Mouse (Mus musculus): ENCODE results near the gene Mrpl16. TPM values are rescaled to one million over a fixed set of nuclear protein-coding genes. Genes with fewer than 3 reads are reported as not detected.
A peak's percentile ranks its signal among the peaks of the same experiment; 100 is the strongest.

Gene Mrpl16
- polyA plus RNA-seq, 1 experiment from 2014 or later = 46.0 TPM

- 91% methylated on average over 5 of the region's 5 CpGs for WGBS
- peak overlapping the region; percentile 65 for H3K4me3 ChIP-seq
- H3K9ac ChIP-seq = no peak overlapping the region
- no peak overlapping the region for H3K27ac ChIP-seq
- ATAC-seq (ENCODE audit: low FRiP score, low read depth) = no peak
- H3K27me3 ChIP-seq = no peaks in the 10 kb centered on the region
- H3K9me3 ChIP-seq = no peaks in the 10 kb centered on the region
- H3K4me1 ChIP-seq = peaks cover 8% of the 10 kb centered on the region
- H3K36me3 ChIP-seq = peaks cover 19% of the 10 kb centered on the region
- peak overlapping the region; percentile 74 for H3K4me2 ChIP-seq (replicated peaks)
These were observed 802 bp upstream of the Mrpl16 start for GRCm38 (mm10) chr19:11769257-11769920.

GRCm38 (mm10) chr19:11777191-11777865 is 7.1 kb downstream of the Mrpl16 start:
- no peak for ATAC-seq (ENCODE audit: low FRiP score, low read depth)
- H3K27ac ChIP-seq = no peak overlapping the region
- no peak overlapping the region for H3K4me2 ChIP-seq (replicated peaks)
- no peaks in the 10 kb centered on the region for H3K9me3 ChIP-seq
- 65% methylated on average over 7 of the region's 7 CpGs for WGBS
- H3K4me1 ChIP-seq = no peaks in the 10 kb centered on the region
- H3K36me3 ChIP-seq = peaks cover 43% of the 10 kb centered on the region
- H3K27me3 ChIP-seq = no peaks in the 10 kb centered on the region
- H3K9ac ChIP-seq = no peak overlapping the region
- no peak overlapping the region for H3K4me3 ChIP-seq

- 88% methylated on average over 14 of the region's 14 CpGs for WGBS
- H3K4me3 ChIP-seq = no peak overlapping the region
- no peak overlapping the region for H3K27ac ChIP-seq
- no peaks in the 10 kb centered on the region for H3K4me1 ChIP-seq
- no peak overlapping the region for H3K9ac ChIP-seq
- H3K9me3 ChIP-seq = no peaks in the 10 kb centered on the region
- H3K36me3 ChIP-seq = no peaks in the 10 kb centered on the region
- no peaks in the 10 kb centered on the region for H3K27me3 ChIP-seq
- H3K4me2 ChIP-seq (replicated peaks) = no peak overlapping the region
- no peak for ATAC-seq (ENCODE audit: low FRiP score, low read depth)
These were observed 15.4 kb downstream of the Mrpl16 start for GRCm38 (mm10) chr19:11785409-11786154.

GRCm38 (mm10) chr19:11787826-11788225 is 17.6 kb downstream of the Mrpl16 start:
- Histone ChIP-seq H3K9ac (no peak overlapping the region), H3K9me3 (no peaks in the 10 kb centered on the region), H3K4me1 (no peaks in the 10 kb centered on the region), H3K27me3 (no peaks in the 10 kb centered on the region), H3K27ac (no peak overlapping the region), H3K36me3 (no peaks in the 10 kb centered on the region), H3K4me2 (replicated peaks) (no peak overlapping the region), H3K4me3 (no peak overlapping the region)
- WGBS = 85% methylated on average over 6 of the region's 6 CpGs
- ATAC-seq (ENCODE audit: low FRiP score, low read depth) = no peak

GRCm38 (mm10) chr19:11788876-11789275 is 18.7 kb downstream of the Mrpl16 start:
- H3K9me3 ChIP-seq = no peaks in the 10 kb centered on the region
- H3K36me3 ChIP-seq = no peaks in the 10 kb centered on the region
- no peak for ATAC-seq (ENCODE audit: low FRiP score, low read depth)
- H3K4me1 ChIP-seq = no peaks in the 10 kb centered on the region
- H3K4me2 ChIP-seq (replicated peaks) = no peak overlapping the region
- no peak overlapping the region for H3K4me3 ChIP-seq
- no peaks in the 10 kb centered on the region for H3K27me3 ChIP-seq
- H3K27ac ChIP-seq = no peak overlapping the region
- no peak overlapping the region for H3K9ac ChIP-seq
- WGBS = 79% methylated on average over 6 of the region's 6 CpGs

DNA sequence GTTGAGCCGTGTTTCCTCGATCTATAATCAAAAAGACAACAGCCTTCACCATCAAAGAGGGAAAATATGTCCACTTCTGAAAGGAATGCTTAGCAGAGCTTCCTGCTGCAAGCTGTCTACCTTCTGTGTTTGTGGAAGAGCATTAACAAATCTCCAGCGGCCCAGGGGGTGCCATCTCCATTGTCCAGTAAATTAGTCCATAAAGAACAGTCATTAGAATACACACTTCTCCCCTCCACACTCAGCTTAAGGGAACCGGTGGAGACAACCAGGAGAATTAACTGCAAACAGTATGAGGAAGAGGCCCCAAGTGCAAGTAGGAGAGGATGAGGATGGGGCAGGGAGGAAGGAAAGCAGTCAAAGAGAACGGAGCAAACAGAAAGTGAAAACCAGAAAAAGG is 21.6 kb downstream of the Mrpl16 start:
- no peaks in the 10 kb centered on the region for H3K9me3 ChIP-seq
- H3K27ac ChIP-seq = no peak overlapping the region
- no peaks in the 10 kb centered on the region for H3K4me1 ChIP-seq
- no peaks in the 10 kb centered on the region for H3K27me3 ChIP-seq
- H3K4me3 ChIP-seq = no peak overlapping the region
- no peak overlapping the region for H3K9ac ChIP-seq
- no peak for ATAC-seq (ENCODE audit: low FRiP score, low read depth)
- no peak overlapping the region for H3K4me2 ChIP-seq (replicated peaks)
- 75% methylated on average over 5 of the region's 5 CpGs for WGBS
- H3K36me3 ChIP-seq = no peaks in the 10 kb centered on the region

DNA sequence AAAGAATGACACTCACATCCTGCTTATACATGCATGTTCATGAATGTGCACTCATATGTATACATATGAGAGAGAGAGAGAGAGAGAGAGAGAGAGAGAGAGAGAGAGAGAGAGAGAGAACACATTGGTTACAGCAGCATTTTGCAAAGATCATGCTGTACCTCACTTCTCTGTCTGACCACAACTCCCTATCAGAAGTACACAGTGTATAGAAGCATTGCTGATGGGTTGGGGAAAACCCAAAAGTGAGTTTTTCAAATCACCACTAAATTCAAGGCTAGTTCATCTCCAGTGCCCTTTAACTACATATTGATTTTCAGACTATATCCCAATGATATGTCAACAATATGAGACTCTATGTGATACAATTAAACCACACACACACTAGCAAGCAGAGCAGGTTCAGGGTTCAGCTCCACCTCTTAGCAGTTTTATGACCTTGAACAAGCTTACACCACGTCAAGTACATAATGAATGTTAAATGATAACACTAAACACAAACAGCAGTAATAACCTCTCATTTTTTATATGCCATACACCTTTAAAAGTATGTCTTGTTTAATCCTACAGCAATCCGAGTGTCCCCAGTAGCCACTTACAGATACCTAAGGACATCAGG is 23.7 kb downstream of the Mrpl16 start:
- H3K9ac ChIP-seq = no peak overlapping the region
- H3K36me3 ChIP-seq = no peaks in the 10 kb centered on the region
- H3K4me3 ChIP-seq = no peak overlapping the region
- no peak for ATAC-seq (ENCODE audit: low FRiP score, low read depth)
- H3K27ac ChIP-seq = no peak overlapping the region
- H3K27me3 ChIP-seq = no peaks in the 10 kb centered on the region
- no peaks in the 10 kb centered on the region for H3K4me1 ChIP-seq
- H3K9me3 ChIP-seq = no peaks in the 10 kb centered on the region
- no peak overlapping the region for H3K4me2 ChIP-seq (replicated peaks)
- WGBS = 70% methylated on average over 2 of the region's 2 CpGs

GRCm38 (mm10) chr19:11794447-11794846 is 24.3 kb downstream of the Mrpl16 start:
- ATAC-seq (ENCODE audit: low FRiP score, low read depth) = no peak
- WGBS = 87% methylated on average over 6 of the region's 6 CpGs
- Histone ChIP-seq H3K4me2 (replicated peaks) (no peak overlapping the region), H3K27me3 (no peaks in the 10 kb centered on the region), H3K4me1 (no peaks in the 10 kb centered on the region), H3K36me3 (no peaks in the 10 kb centered on the region), H3K9ac (no peak overlapping the region), H3K4me3 (no peak overlapping the region), H3K9me3 (no peaks in the 10 kb centered on the region), H3K27ac (no peak overlapping the region)

DNA sequence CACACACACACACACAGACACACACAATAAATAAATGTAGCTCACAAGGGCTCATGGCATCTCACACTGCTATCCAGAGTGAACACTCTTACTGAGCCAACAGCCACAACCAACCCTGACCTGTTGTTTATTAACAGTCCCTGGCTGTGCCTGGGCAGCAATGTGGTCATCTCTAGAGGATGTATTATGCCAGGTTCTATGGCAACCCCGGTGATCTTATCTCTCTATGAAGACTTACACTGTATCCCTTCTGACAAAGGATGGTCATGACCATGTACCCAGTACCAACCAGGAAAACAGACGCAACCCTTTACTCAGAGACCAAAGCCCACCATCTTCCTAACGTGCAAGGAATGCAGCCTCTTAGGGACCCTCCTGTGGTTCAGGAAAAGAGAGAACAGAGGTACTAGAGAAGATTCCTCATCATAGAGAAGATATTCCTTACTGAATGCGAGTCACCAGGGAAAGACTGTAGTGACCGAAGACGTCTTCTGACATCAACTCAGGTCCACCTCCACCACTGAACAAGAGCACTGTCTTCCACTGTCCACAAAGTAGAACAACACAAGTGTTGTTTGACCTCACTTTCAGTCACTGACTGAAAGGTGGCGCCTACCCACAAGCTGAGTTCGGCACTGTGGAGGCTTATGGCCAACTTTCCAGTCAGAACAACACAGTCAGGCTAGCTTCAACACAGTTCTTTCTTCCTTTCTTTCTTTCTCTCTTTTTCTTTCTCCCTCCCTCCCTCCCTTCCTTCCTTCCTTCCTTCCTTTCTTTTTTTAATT is 30.5 kb downstream of the Mrpl16 start:
- no peak for ATAC-seq (ENCODE audit: low FRiP score, low read depth)
- no peak overlapping the region for H3K4me3 ChIP-seq
- no peaks in the 10 kb centered on the region for H3K9me3 ChIP-seq
- H3K4me2 ChIP-seq (replicated peaks) = no peak overlapping the region
- no peak overlapping the region for H3K27ac ChIP-seq
- no peaks in the 10 kb centered on the region for H3K36me3 ChIP-seq
- WGBS = 82% methylated on average over 8 of the region's 8 CpGs
- no peaks in the 10 kb centered on the region for H3K4me1 ChIP-seq
- H3K9ac ChIP-seq = no peak overlapping the region
- H3K27me3 ChIP-seq = no peaks in the 10 kb centered on the region

- no peak for ATAC-seq (ENCODE audit: low FRiP score, low read depth)
- Histone ChIP-seq H3K27ac (no peak overlapping the region), H3K27me3 (no peaks in the 10 kb centered on the region), H3K4me3 (no peak overlapping the region), H3K4me2 (replicated peaks) (no peak overlapping the region), H3K36me3 (no peaks in the 10 kb centered on the region), H3K9ac (no peak overlapping the region), H3K4me1 (no peaks in the 10 kb centered on the region), H3K9me3 (no peaks in the 10 kb centered on the region)
- WGBS = 42% methylated on average over 1 of the region's 1 CpGs
These were observed 34.2 kb downstream of the Mrpl16 start for GRCm38 (mm10) chr19:11804423-11804822.

DNA sequence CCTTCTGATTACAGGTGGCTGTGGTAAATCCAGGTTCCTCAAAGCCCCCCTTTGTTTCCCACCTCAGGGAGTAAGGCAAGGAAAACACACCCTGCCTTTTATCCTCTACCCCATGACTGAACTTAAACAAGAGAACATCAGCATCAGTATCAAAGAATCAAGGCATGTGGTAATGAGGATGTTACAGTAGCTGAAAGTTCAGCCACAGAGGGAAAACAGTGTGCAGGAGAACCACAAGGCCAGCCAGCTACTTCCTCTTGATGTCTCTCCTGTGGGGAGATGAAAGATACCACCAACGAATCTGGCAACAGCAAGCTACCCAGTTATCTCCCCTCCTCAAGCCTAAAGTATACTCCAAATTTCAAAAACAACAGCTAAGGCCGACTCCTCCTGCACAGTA is 37.1 kb downstream of the Mrpl16 start:
- H3K4me2 ChIP-seq (replicated peaks) = no peak overlapping the region
- no peaks in the 10 kb centered on the region for H3K4me1 ChIP-seq
- no peak overlapping the region for H3K9ac ChIP-seq
- H3K27me3 ChIP-seq = no peaks in the 10 kb centered on the region
- no peaks in the 10 kb centered on the region for H3K36me3 ChIP-seq
- ATAC-seq (ENCODE audit: low FRiP score, low read depth) = no peak
- no peak overlapping the region for H3K27ac ChIP-seq
- WGBS = 57% methylated on average over 2 of the region's 2 CpGs
- no peak overlapping the region for H3K4me3 ChIP-seq
- no peaks in the 10 kb centered on the region for H3K9me3 ChIP-seq

Measured in limb, embryonic 13.5 days (tissue).